Mouse (Mus musculus): ENCODE measurements around the gene Ubc. TPM values are rescaled to one million over a fixed set of nuclear protein-coding genes. Genes with fewer than 3 reads are reported as not detected.
"Not testable (repeated sequence)": the region's sequence is repeated elsewhere in the genome, so short reads cannot be mapped to it uniquely, and the experiment has no call there.

The Ubc gene
- polyA plus RNA-seq, 1 experiment from 2014 or later = 608 TPM

DNA sequence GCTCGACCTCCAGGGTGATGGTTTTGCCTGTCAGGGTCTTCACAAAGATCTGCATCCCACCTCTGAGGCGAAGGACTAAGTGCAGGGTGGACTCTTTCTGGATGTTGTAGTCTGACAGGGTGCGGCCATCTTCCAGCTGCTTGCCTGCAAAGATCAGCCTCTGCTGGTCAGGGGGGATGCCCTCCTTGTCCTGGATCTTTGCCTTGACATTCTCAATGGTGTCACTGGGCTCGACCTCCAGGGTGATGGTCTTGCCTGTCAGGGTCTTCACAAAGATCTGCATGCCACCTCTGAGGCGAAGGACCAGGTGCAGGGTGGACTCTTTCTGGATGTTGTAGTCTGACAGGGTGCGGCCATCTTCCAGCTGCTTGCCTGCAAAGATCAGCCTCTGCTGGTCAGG is 2.7 kb downstream of the Ubc start:
- H3K27ac ChIP-seq (ENCODE audit: low read length); H3K27me3 ChIP-seq (ENCODE audit: control insufficient read depth, insufficient read depth, low read depth, low read length); H3K4me2 ChIP-seq (ENCODE audit: low read depth, low read length); ATAC-seq (ENCODE audit: low read depth); H3K4me3 ChIP-seq (ENCODE audit: low read depth, low read length); H3K9ac ChIP-seq (ENCODE audit: low read depth, low read length); H3K9me3 ChIP-seq (replicated peaks; ENCODE audit: control insufficient read depth, low read length): not testable (repeated sequence)
- peaks cover 23% of the 10 kb centered on the region for H3K36me3 ChIP-seq (ENCODE audit: control insufficient read depth, insufficient read depth)
- WGBS (ENCODE audit: insufficient replicate concordance) = 90% methylated on average over 4 of the region's 6 CpGs
- H3K4me1 ChIP-seq (ENCODE audit: control insufficient read depth, low read depth, low read length) = peaks cover 30% of the 10 kb centered on the region

DNA sequence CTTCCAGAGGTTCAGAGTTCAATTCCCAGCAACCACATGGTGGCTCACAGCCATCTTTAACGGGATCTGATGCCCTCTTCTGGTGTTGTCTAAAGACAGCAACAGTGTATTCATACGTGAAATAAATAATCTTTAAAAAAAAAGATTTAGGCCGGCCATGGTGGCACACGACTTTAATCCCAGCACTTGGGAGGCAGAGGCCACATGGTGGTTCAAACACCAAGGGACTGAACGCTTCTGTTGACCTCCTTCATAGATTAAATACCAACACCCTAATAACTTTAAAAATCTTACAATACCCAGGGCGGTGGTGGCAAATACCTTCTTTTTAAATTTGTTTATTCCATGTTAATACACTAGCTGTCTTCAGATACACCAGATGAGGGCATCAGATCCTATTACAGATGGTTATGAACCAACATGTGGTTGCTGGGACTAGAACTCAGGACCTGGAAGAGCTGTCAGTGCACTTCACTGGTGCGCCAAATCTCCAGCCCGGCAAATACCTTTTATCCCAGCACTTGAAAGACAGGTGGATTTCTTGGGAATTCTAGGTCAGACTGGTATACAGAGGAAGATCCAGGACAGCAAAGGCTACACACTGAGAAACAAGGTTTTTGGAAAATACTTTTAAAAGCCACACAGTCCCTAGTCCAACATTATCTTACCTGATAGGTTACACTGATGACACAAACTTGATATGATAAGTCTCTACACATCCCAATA is 4.6 kb downstream of the Ubc start:
- 67% methylated on average over 8 of the region's 8 CpGs for WGBS (ENCODE audit: insufficient replicate concordance)
- Histone ChIP-seq H3K4me2 (ENCODE audit: low read depth, low read length) (peak overlapping the region; percentile 20; the same call in 1 of the 2 replicates), H3K4me3 (ENCODE audit: low read depth, low read length) (no peak overlapping the region), H3K9me3 (replicated peaks; ENCODE audit: control insufficient read depth, low read length) (no peaks in the 10 kb centered on the region), H3K27me3 (ENCODE audit: control insufficient read depth, insufficient read depth, low read depth, low read length) (no peaks in the 10 kb centered on the region), H3K4me1 (ENCODE audit: control insufficient read depth, low read depth, low read length) (peaks cover 16% of the 10 kb centered on the region), H3K27ac (ENCODE audit: low read length) (no peak overlapping the region), H3K9ac (ENCODE audit: low read depth, low read length) (no peak overlapping the region), H3K36me3 (ENCODE audit: control insufficient read depth, insufficient read depth) (peaks cover 23% of the 10 kb centered on the region)
- ATAC-seq (ENCODE audit: low read depth) = no peak

DNA sequence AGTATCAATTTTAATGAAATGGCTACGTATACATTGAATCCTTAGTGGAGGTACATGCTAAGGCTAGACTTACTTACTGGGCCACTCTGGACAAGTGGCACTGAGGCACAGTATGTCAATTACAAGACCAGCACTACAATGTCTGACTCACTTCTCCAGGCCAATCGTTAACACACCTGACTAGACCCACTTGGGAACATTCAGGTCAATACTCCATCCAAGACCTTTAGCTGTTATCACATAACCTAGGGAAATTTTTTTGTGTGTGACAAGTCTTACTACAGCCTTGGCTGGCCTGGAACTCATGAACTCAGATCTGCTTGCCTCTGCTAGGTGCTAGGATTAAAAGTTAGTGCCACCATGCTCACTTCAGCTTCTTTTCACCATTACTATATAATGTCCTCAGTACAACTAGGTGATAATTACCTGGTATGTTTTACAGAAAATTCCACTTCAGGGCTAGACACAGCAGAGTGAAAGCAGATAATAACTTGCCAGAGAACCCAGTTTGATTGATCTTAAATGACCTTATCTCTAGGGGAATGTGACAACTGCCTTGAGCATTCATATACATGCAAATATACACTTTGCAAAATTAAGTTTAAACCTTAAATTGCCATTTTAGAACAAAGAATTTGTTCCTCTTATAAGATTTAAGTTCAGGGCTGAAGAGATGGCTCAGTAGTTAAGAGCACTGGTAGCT is 5.3 kb downstream of the Ubc start:
- WGBS (ENCODE audit: insufficient replicate concordance) = 84% methylated on average over 2 of the region's 2 CpGs
- Histone ChIP-seq H3K36me3 (ENCODE audit: control insufficient read depth, insufficient read depth) (peaks cover 23% of the 10 kb centered on the region), H3K4me3 (ENCODE audit: low read depth, low read length) (no peak overlapping the region), H3K27ac (ENCODE audit: low read length) (no peak overlapping the region), H3K9me3 (replicated peaks; ENCODE audit: control insufficient read depth, low read length) (no peaks in the 10 kb centered on the region), H3K4me2 (ENCODE audit: low read depth, low read length) (no peak overlapping the region), H3K4me1 (ENCODE audit: control insufficient read depth, low read depth, low read length) (peaks cover 13% of the 10 kb centered on the region), H3K27me3 (ENCODE audit: control insufficient read depth, insufficient read depth, low read depth, low read length) (no peaks in the 10 kb centered on the region), H3K9ac (ENCODE audit: low read depth, low read length) (no peak overlapping the region)
- ATAC-seq (ENCODE audit: low read depth) = no peak

DNA sequence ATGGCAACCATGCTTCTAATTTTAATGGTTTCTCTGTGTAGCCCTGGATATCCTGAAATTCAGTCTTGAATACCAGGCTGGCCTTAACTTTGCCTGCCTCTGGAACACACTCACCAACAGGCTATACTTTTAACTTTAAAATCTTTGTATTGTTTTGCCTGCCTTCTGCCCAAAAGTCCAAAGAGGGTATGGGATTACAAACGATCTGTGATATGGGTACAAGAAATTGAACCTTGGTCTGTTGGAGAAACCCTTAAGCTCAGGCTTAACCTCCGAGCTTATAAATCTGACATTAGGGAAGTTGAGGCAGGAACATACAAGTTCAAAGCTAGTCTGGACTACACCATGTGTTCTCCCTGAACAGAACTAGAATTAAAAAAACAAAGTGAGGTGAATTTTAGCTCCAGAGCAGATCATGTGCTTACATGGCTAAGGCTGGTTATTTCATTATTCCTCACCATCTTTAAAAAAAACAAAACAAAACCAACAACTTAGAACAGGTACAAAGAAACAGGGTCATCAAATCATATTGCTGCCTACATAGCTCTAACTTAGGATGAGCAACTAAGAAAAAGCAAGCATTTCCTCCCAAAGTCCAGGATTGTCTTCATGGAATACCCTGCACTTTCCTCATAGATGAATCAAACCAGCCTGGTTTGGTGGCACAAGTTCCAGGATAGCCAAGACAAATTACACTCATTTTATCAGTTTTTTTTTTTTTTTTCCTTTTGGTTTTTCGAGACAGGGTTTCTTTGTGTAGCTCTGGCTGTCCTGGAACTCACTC is 6.2 kb downstream of the Ubc start:
- WGBS (ENCODE audit: insufficient replicate concordance) = 60% methylated on average over 3 of the region's 3 CpGs

DNA sequence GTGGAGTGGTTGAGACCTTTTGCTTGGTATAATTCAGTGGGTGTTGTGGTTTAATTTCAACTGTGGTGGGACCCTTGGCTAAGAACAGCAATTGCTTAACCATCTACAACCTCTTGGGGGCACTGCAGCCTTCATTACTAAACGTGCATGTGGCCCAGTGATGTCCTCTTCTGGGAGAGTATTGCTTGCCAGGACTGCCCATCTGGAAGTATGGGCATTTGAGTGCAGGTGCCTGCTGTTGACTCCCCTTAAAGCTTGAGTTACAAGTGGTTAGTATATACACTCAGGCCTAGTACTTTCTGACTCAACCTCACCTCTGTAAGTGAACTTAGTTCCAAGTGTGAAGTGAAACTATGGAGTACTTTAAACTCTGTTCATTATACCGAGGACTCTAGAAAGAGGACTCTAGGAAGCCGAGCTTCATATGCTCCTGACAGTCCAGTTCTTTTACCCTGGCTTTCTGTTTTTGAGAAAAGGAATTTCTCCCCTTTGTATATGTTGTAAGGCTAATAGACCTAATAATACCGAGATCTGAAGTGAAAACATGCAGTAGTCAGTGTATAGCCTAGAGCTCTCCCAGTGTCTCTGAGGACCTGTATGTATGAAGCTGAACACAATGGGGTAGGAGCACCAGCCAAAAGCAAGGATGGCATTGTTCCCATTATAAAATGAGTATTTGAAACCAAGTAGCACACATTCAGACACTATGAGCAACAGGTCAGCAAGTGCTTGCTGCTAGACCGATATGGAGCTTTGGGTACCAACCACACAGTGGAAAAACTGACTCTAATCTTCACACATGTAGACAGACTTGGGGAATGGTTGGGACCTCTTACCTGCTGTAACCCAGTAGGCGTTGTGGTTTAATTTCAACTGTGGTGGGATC is 7.1 kb downstream of the Ubc start:
- Histone ChIP-seq H3K9me3 (replicated peaks; ENCODE audit: control insufficient read depth, low read length) (no peaks in the 10 kb centered on the region), H3K9ac (ENCODE audit: low read depth, low read length) (no peak overlapping the region), H3K36me3 (ENCODE audit: control insufficient read depth, insufficient read depth) (peaks cover 18% of the 10 kb centered on the region), H3K4me2 (ENCODE audit: low read depth, low read length) (no peak overlapping the region), H3K27me3 (ENCODE audit: control insufficient read depth, insufficient read depth, low read depth, low read length) (no peaks in the 10 kb centered on the region), H3K4me3 (ENCODE audit: low read depth, low read length) (no peak overlapping the region), H3K27ac (ENCODE audit: low read length) (peak overlapping the region; percentile 39; the same call in 1 of the 2 replicates), H3K4me1 (ENCODE audit: control insufficient read depth, low read depth, low read length) (peaks cover 10% of the 10 kb centered on the region)
- ATAC-seq (ENCODE audit: low read depth) = peak; percentile 46
- 45% methylated on average over 6 of the region's 6 CpGs for WGBS (ENCODE audit: insufficient replicate concordance)

More for the DNA sequence above, 6.2 kb downstream of the Ubc start:
- Histone ChIP-seq H3K27ac (ENCODE audit: low read length) (no peak overlapping the region), H3K9ac (ENCODE audit: low read depth, low read length) (no peak overlapping the region), H3K4me1 (ENCODE audit: control insufficient read depth, low read depth, low read length) (peaks cover 13% of the 10 kb centered on the region), H3K27me3 (ENCODE audit: control insufficient read depth, insufficient read depth, low read depth, low read length) (no peaks in the 10 kb centered on the region), H3K36me3 (ENCODE audit: control insufficient read depth, insufficient read depth) (peaks cover 23% of the 10 kb centered on the region), H3K4me2 (ENCODE audit: low read depth, low read length) (no peak overlapping the region), H3K9me3 (replicated peaks; ENCODE audit: control insufficient read depth, low read length) (no peaks in the 10 kb centered on the region), H3K4me3 (ENCODE audit: low read depth, low read length) (no peak overlapping the region)
- ATAC-seq (ENCODE audit: low read depth) = no peak

DNA sequence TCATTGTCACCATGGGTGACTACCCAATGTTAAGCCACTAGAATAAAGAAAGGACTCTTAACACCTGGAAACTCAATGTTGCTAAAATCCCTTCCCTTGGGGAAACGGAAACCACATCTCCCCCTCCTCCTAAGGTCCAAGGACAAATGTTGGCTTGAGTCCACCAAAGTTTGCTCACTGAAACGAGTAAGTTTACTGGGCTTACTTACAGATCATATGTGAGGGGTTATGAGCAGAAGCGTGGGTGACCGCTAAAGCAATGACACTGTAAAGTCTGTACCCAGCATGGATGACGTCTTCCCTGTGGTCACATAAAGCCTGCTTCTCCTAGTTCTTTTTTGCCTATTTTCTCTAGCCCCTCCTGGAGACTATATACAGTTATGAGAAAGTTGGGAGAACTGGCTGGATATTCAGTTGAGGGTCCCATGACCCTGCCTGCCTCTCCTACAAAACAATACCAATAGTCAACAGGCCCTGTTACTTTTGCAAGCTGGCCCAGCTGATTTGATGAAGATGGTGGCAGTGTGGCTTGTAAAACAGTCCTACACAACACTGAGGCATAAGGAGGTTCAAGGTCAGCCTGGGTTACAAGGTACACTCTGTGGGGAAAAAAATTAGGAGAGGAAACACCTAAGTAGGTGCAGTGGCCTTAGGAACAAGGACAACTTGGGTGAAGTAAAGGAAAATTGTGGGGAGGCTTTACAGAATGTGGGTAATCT is 7.9 kb downstream of the Ubc start:
- Histone ChIP-seq H3K9ac (ENCODE audit: low read depth, low read length) (no peak overlapping the region), H3K27me3 (ENCODE audit: control insufficient read depth, insufficient read depth, low read depth, low read length) (no peaks in the 10 kb centered on the region), H3K9me3 (replicated peaks; ENCODE audit: control insufficient read depth, low read length) (no peaks in the 10 kb centered on the region), H3K4me3 (ENCODE audit: low read depth, low read length) (no peak overlapping the region), H3K27ac (ENCODE audit: low read length) (no peak overlapping the region), H3K4me2 (ENCODE audit: low read depth, low read length) (no peak overlapping the region), H3K36me3 (ENCODE audit: control insufficient read depth, insufficient read depth) (peaks cover 18% of the 10 kb centered on the region), H3K4me1 (ENCODE audit: control insufficient read depth, low read depth, low read length) (peaks cover 10% of the 10 kb centered on the region)
- ATAC-seq (ENCODE audit: low read depth) = no peak
- WGBS (ENCODE audit: insufficient replicate concordance) = 61% methylated on average over 5 of the region's 5 CpGs

DNA sequence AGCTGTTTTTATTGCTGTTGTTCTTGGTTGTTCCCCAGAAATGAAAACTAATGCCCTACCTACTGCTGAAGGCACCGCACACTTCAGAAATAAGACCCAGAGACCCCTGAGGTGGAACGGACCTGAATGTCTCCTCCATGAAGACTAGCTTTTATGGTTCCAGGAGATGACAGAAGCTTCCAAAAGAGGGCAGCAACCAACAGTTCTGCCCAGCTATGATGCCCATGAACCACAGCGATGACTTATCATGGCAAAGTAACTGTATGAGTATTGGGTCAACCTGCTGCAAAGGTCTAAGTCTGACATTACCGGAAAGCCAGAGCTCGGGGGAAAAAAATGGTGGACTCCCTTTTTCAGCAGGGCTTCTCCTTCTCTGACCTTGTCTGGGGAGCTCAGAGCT is 11.1 kb downstream of the Ubc start:
- Histone ChIP-seq H3K9me3 (replicated peaks; ENCODE audit: control insufficient read depth, low read length) (no peaks in the 10 kb centered on the region), H3K4me3 (ENCODE audit: low read depth, low read length) (no peak overlapping the region), H3K36me3 (ENCODE audit: control insufficient read depth, insufficient read depth) (no peaks in the 10 kb centered on the region), H3K4me2 (ENCODE audit: low read depth, low read length) (no peak overlapping the region), H3K9ac (ENCODE audit: low read depth, low read length) (no peak overlapping the region), H3K27ac (ENCODE audit: low read length) (no peak overlapping the region), H3K27me3 (ENCODE audit: control insufficient read depth, insufficient read depth, low read depth, low read length) (no peaks in the 10 kb centered on the region), H3K4me1 (ENCODE audit: control insufficient read depth, low read depth, low read length) (peaks cover 4% of the 10 kb centered on the region)
- 61% methylated on average over 5 of the region's 5 CpGs for WGBS (ENCODE audit: insufficient replicate concordance)
- no peak for ATAC-seq (ENCODE audit: low read depth)

DNA sequence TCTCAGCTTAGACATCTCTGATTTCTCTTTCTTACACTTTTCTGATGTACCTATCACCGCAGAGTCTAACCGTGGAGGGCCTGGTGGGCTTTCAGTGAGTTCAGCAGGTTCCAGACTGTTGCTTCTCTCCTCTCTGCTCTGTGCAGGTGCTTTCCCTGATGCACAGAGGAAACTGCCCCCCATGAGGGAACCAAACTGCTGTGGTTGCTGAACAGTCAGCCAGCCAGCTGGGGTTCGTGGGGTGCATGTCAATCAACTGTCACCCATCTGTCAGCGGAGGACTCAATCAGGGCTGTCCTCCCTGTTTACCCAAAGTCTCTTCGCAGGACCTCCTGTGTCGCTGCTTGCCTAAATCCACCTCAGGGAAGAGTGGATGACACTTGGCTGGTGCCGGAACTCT is 12.8 kb downstream of the Ubc start:
- no peak overlapping the region for H3K27ac ChIP-seq (ENCODE audit: low read length)
- no peak for ATAC-seq (ENCODE audit: low read depth)
- 61% methylated on average over 7 of the region's 7 CpGs for WGBS (ENCODE audit: insufficient replicate concordance)

More for the DNA sequence above, 12.8 kb downstream of the Ubc start:
- H3K4me2 ChIP-seq (ENCODE audit: low read depth, low read length) = no peak overlapping the region
- no peaks in the 10 kb centered on the region for H3K36me3 ChIP-seq (ENCODE audit: control insufficient read depth, insufficient read depth)
- H3K4me1 ChIP-seq (ENCODE audit: control insufficient read depth, low read depth, low read length) = no peaks in the 10 kb centered on the region
- no peaks in the 10 kb centered on the region for H3K9me3 ChIP-seq (replicated peaks; ENCODE audit: control insufficient read depth, low read length)
- H3K4me3 ChIP-seq (ENCODE audit: low read depth, low read length) = no peak overlapping the region
- H3K9ac ChIP-seq (ENCODE audit: low read depth, low read length) = no peak overlapping the region
- no peaks in the 10 kb centered on the region for H3K27me3 ChIP-seq (ENCODE audit: control insufficient read depth, insufficient read depth, low read depth, low read length)
